Mouse (Mus musculus) C2C12 (cell line): ENCODE measurements around the gene Gm6993.

Experiments used
- CTCF ChIP-seq: IDR thresholded peaks from one replicate; pipeline ENCODE4 v1.5.1; 2011; ENCODE audit not compliant: control insufficient read depth, insufficient read depth, insufficient read length
- MYOG ChIP-seq: IDR thresholded peaks from one replicate; pipeline ENCODE4 v1.6.1; 2011; ENCODE audit not compliant: control insufficient read depth, insufficient read length; ENCODE audit errors: extremely low read depth
- USF1 ChIP-seq: IDR thresholded peaks from one replicate; pipeline ENCODE4 v1.6.1; 2011; ENCODE audit warnings: low read depth, mild to moderate bottlenecking, control low read depth, moderate library complexity

DNA sequence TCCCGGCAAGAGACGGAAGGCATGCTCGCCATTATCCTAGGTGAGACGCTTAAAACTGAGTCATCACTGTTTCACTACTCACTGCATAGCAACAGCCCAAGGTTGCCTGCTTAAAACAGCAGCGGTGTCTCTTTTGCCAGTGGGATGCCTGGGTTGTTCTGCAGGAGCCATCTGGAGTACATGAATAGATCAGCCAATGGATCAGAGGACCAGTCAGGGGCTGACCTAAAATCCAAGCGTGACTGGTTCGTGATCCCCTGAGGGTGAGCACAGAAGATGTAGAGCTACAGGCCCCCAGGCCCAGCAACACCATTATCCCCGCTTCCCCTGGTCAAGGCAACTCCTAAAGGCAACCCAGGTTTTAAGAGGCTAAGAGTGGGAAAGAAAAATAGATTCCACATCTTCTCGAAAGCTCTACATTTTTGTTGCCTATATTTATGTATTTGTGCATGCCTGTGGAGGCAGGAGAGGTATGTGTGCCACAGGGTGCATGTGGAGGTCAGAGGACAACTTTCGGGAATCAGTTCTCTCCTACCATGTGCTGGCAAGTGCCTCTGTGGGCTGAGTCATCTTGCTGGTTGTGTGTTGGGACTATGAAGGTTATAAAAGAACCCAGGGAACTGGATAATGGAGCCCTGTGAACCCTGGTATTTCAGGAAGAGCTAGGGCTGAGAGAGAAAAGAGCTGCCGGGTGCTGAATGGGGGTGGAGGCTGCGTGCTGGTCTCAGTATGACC is 3.5 kb upstream of the Gm6993 start:
- TF ChIP-seq USF1, result no peak
- no peak for TF ChIP-seq CTCF
- TF ChIP-seq MYOG, result no peak
